Mouse (Mus musculus): ENCODE measurements at regions not wholly inside any gene's neighbourhood (a gene's known extent, or its start where the extent isn't known, plus 50 kb on each side); places are given as distances from the start of the nearest gene placed in this dataset.

DNA sequence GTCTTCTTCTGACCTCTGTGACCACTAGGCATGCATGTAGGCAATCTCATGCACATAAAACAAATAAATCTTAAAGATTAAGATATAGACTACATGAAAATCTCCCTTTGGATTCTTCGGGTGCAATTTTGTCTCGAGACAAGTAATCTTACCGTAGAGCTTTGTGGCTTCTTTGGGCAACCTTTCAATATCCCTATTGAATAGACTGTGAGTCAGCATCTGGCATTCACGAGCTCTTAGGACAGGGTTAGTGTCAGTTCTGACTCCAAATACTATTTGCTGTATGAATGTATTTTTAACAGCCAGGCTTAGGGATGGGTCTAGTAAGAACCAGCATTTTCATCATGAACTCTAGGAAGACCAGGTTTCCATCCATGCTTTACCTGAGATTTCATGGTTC is 208.7 kb upstream of the Pik3r1 start:
- WGBS: 90% methylated on average over 4 of the region's 4 CpGs

GRCm38 (mm10) chr13:101980171-101980835 is 212.3 kb upstream of the Pik3r1 start:
- Histone ChIP-seq H3K4me1 (replicated peaks; ENCODE audit: control insufficient read depth, insufficient read depth, low read length) (no peaks in the 10 kb centered on the region; the same call in 1 of the 2 replicates), H3K36me3 (ENCODE audit: control insufficient read depth, insufficient read depth, low read length) (no peaks in the 10 kb centered on the region), H3K27ac (ENCODE audit: control insufficient read depth, insufficient read depth, low read length) (no peak overlapping the region), H3K27me3 (ENCODE audit: control insufficient read depth, insufficient read depth, low read length) (no peaks in the 10 kb centered on the region), H3K4me3 (ENCODE audit: control insufficient read depth, insufficient read depth, low read length) (no peak overlapping the region)
- 97% methylated on average over 4 of the region's 4 CpGs for WGBS
- TF ChIP-seq POLR2A (IDR thresholded peaks at IDR 0.05; ENCODE audit: control insufficient read depth, extremely low read depth, insufficient read depth, low read length, poor library complexity): no peak
- no peak for TF ChIP-seq CTCF (IDR thresholded peaks at IDR 0.05; ENCODE audit: borderline replicate concordance, control insufficient read depth, extremely low read depth, insufficient read depth, low read length, poor library complexity)
- no peak for DNase-seq

More for the DNA sequence above, 208.7 kb upstream of the Pik3r1 start:
- DNase-seq: no peak
- Histone ChIP-seq H3K27me3 (ENCODE audit: control insufficient read depth, insufficient read depth, low read length) (no peaks in the 10 kb centered on the region), H3K36me3 (ENCODE audit: control insufficient read depth, insufficient read depth, low read length) (no peaks in the 10 kb centered on the region), H3K4me3 (ENCODE audit: control insufficient read depth, insufficient read depth, low read length) (no peak overlapping the region), H3K4me1 (replicated peaks; ENCODE audit: control insufficient read depth, insufficient read depth, low read length) (no peaks in the 10 kb centered on the region; the same call in 1 of the 2 replicates), H3K27ac (ENCODE audit: control insufficient read depth, insufficient read depth, low read length) (no peak overlapping the region)
- no peak for TF ChIP-seq CTCF (IDR thresholded peaks at IDR 0.05; ENCODE audit: borderline replicate concordance, control insufficient read depth, extremely low read depth, insufficient read depth, low read length, poor library complexity)
- no peak for TF ChIP-seq POLR2A (IDR thresholded peaks at IDR 0.05; ENCODE audit: control insufficient read depth, extremely low read depth, insufficient read depth, low read length, poor library complexity)

GRCm38 (mm10) chr13:101988637-101989413 is 220.8 kb upstream of the Pik3r1 start:
- WGBS: 91% methylated on average over 9 of the region's 9 CpGs
- Histone ChIP-seq H3K4me1 (replicated peaks; ENCODE audit: control insufficient read depth, insufficient read depth, low read length) (no peaks in the 10 kb centered on the region), H3K27ac (ENCODE audit: control insufficient read depth, insufficient read depth, low read length) (no peak overlapping the region), H3K4me3 (ENCODE audit: control insufficient read depth, insufficient read depth, low read length) (no peak overlapping the region), H3K36me3 (ENCODE audit: control insufficient read depth, insufficient read depth, low read length) (no peaks in the 10 kb centered on the region), H3K27me3 (ENCODE audit: control insufficient read depth, insufficient read depth, low read length) (no peaks in the 10 kb centered on the region)
- DNase-seq: no peak
- TF ChIP-seq CTCF (IDR thresholded peaks at IDR 0.05; ENCODE audit: borderline replicate concordance, control insufficient read depth, extremely low read depth, insufficient read depth, low read length, poor library complexity): no peak
- no peak for TF ChIP-seq POLR2A (IDR thresholded peaks at IDR 0.05; ENCODE audit: control insufficient read depth, extremely low read depth, insufficient read depth, low read length, poor library complexity)

GRCm38 (mm10) chr13:101991729-101992128 is 223.7 kb upstream of the Pik3r1 start:
- no peak overlapping the region for H3K4me3 ChIP-seq (ENCODE audit: control insufficient read depth, insufficient read depth, low read length)
- peaks cover 3% of the 10 kb centered on the region; the same call in 1 of the 2 replicates for H3K4me1 ChIP-seq (replicated peaks; ENCODE audit: control insufficient read depth, insufficient read depth, low read length)
- WGBS: 98% methylated on average over 1 of the region's 1 CpGs
- H3K36me3 ChIP-seq (ENCODE audit: control insufficient read depth, insufficient read depth, low read length): no peaks in the 10 kb centered on the region
- H3K27me3 ChIP-seq (ENCODE audit: control insufficient read depth, insufficient read depth, low read length): no peaks in the 10 kb centered on the region
- DNase-seq: no peak
- no peak overlapping the region for H3K27ac ChIP-seq (ENCODE audit: control insufficient read depth, insufficient read depth, low read length)
- TF ChIP-seq POLR2A (IDR thresholded peaks at IDR 0.05; ENCODE audit: control insufficient read depth, extremely low read depth, insufficient read depth, low read length, poor library complexity) (no peak), CTCF (IDR thresholded peaks at IDR 0.05; ENCODE audit: borderline replicate concordance, control insufficient read depth, extremely low read depth, insufficient read depth, low read length, poor library complexity) (no peak)

- Histone ChIP-seq H3K4me1 (replicated peaks; ENCODE audit: control insufficient read depth, insufficient read depth, low read length) (peaks cover 3% of the 10 kb centered on the region; the same call in 1 of the 2 replicates), H3K27me3 (ENCODE audit: control insufficient read depth, insufficient read depth, low read length) (no peaks in the 10 kb centered on the region), H3K4me3 (ENCODE audit: control insufficient read depth, insufficient read depth, low read length) (no peak overlapping the region), H3K27ac (ENCODE audit: control insufficient read depth, insufficient read depth, low read length) (no peak overlapping the region), H3K36me3 (ENCODE audit: control insufficient read depth, insufficient read depth, low read length) (no peaks in the 10 kb centered on the region)
- TF ChIP-seq CTCF (IDR thresholded peaks at IDR 0.05; ENCODE audit: borderline replicate concordance, control insufficient read depth, extremely low read depth, insufficient read depth, low read length, poor library complexity) (no peak), POLR2A (IDR thresholded peaks at IDR 0.05; ENCODE audit: control insufficient read depth, extremely low read depth, insufficient read depth, low read length, poor library complexity) (no peak)
- 94% methylated on average over 3 of the region's 3 CpGs for WGBS
- DNase-seq: no peak
These were observed 226.8 kb upstream of the Pik3r1 start for GRCm38 (mm10) chr13:101994779-101995178.

- 100% methylated on average over 2 of the region's 2 CpGs for WGBS
- no peak overlapping the region for H3K27ac ChIP-seq (ENCODE audit: control insufficient read depth, insufficient read depth, low read length)
- DNase-seq: no peak
These were observed 227.5 kb upstream of the Pik3r1 start for GRCm38 (mm10) chr13:101995529-101995928.

More at GRCm38 (mm10) chr13:101995529-101995928, 227.5 kb upstream of the Pik3r1 start:
- Histone ChIP-seq H3K36me3 (ENCODE audit: control insufficient read depth, insufficient read depth, low read length) (no peaks in the 10 kb centered on the region), H3K4me1 (replicated peaks; ENCODE audit: control insufficient read depth, insufficient read depth, low read length) (peaks cover 3% of the 10 kb centered on the region; the same call in 1 of the 2 replicates), H3K27me3 (ENCODE audit: control insufficient read depth, insufficient read depth, low read length) (no peaks in the 10 kb centered on the region), H3K4me3 (ENCODE audit: control insufficient read depth, insufficient read depth, low read length) (no peak overlapping the region)
- no peak for TF ChIP-seq POLR2A (IDR thresholded peaks at IDR 0.05; ENCODE audit: control insufficient read depth, extremely low read depth, insufficient read depth, low read length, poor library complexity)
- no peak for TF ChIP-seq CTCF (IDR thresholded peaks at IDR 0.05; ENCODE audit: borderline replicate concordance, control insufficient read depth, extremely low read depth, insufficient read depth, low read length, poor library complexity)
